Mouse (Mus musculus): Measurements from ENCODE around the gene Katnb1. TPM values are rescaled to one million over a fixed set of nuclear protein-coding genes. Genes with fewer than 3 reads are reported as not detected.

Gene Katnb1
- polyA plus RNA-seq, 1 experiment from 2014 or later = 29.5 TPM

GRCm38 (mm10) chr8:95054927-95055510 lies 26.0 kb upstream of the Katnb1 start, which contains the start of gene Drc7:
Gene Drc7 (plus strand): TSS chr8:95055103.
- Histone ChIP-seq H3K9me3 (ENCODE audit: low read length) (no peaks in the 10 kb centered on the region), H3K9ac (replicated peaks; ENCODE audit: low read length) (no peak within 1 kb of the TSS), H3K4me3 (ENCODE audit: low read length) (no peak within 1 kb of the TSS), H3K36me3 (ENCODE audit: insufficient read depth, low read length) (no peaks in the 10 kb centered on the region), H3K27ac (ENCODE audit: low read length) (no peak within 1 kb of the TSS), H3K27me3 (ENCODE audit: insufficient read depth, low read length) (no peaks in the 10 kb centered on the region), H3K4me2 (replicated peaks; ENCODE audit: low read depth, low read length) (no peak within 1 kb of the TSS), H3K4me1 (ENCODE audit: insufficient read depth, low read length) (no peaks in the 10 kb centered on the region)
- 17% methylated on average over 2 of the region's 2 CpGs for WGBS
- ATAC-seq (ENCODE audit: low FRiP score, low TSS enrichment) = peak; percentile 46; the same call in 1 of the 2 replicates

GRCm38 (mm10) chr8:95056414-95056813 lies 24.6 kb upstream of the Katnb1 start:
- H3K27ac ChIP-seq (ENCODE audit: low read length) = no peak overlapping the region
- no peaks in the 10 kb centered on the region for H3K27me3 ChIP-seq (ENCODE audit: insufficient read depth, low read length)
- no peak overlapping the region for H3K4me3 ChIP-seq (ENCODE audit: low read length)
- no peaks in the 10 kb centered on the region for H3K36me3 ChIP-seq (ENCODE audit: insufficient read depth, low read length)
- WGBS = 87% methylated on average over 5 of the region's 5 CpGs
- no peaks in the 10 kb centered on the region for H3K4me1 ChIP-seq (ENCODE audit: insufficient read depth, low read length)
- no peaks in the 10 kb centered on the region for H3K9me3 ChIP-seq (ENCODE audit: low read length)
- no peak overlapping the region for H3K4me2 ChIP-seq (replicated peaks; ENCODE audit: low read depth, low read length)
- no peak for ATAC-seq (ENCODE audit: low FRiP score, low TSS enrichment)
- no peak overlapping the region for H3K9ac ChIP-seq (replicated peaks; ENCODE audit: low read length)

- Histone ChIP-seq H3K4me3 (ENCODE audit: low read length) (no peak overlapping the region), H3K27me3 (ENCODE audit: insufficient read depth, low read length) (no peaks in the 10 kb centered on the region), H3K4me2 (replicated peaks; ENCODE audit: low read depth, low read length) (no peak overlapping the region), H3K9me3 (ENCODE audit: low read length) (no peaks in the 10 kb centered on the region), H3K27ac (ENCODE audit: low read length) (no peak overlapping the region), H3K36me3 (ENCODE audit: insufficient read depth, low read length) (no peaks in the 10 kb centered on the region), H3K4me1 (ENCODE audit: insufficient read depth, low read length) (no peaks in the 10 kb centered on the region), H3K9ac (replicated peaks; ENCODE audit: low read length) (no peak overlapping the region)
- 72% methylated on average over 6 of the region's 6 CpGs for WGBS
- no peak for ATAC-seq (ENCODE audit: low FRiP score, low TSS enrichment)
Observed at GRCm38 (mm10) chr8:95058661-95059060, 22.3 kb upstream of the Katnb1 start.

- 54% methylated on average over 6 of the region's 6 CpGs for WGBS
- Histone ChIP-seq H3K36me3 (ENCODE audit: insufficient read depth, low read length) (no peaks in the 10 kb centered on the region), H3K4me2 (replicated peaks; ENCODE audit: low read depth, low read length) (no peak overlapping the region), H3K27me3 (ENCODE audit: insufficient read depth, low read length) (no peaks in the 10 kb centered on the region), H3K4me3 (ENCODE audit: low read length) (no peak overlapping the region), H3K27ac (ENCODE audit: low read length) (no peak overlapping the region), H3K9me3 (ENCODE audit: low read length) (no peaks in the 10 kb centered on the region), H3K4me1 (ENCODE audit: insufficient read depth, low read length) (no peaks in the 10 kb centered on the region), H3K9ac (replicated peaks; ENCODE audit: low read length) (no peak overlapping the region)
- ATAC-seq (ENCODE audit: low FRiP score, low TSS enrichment) = no peak
Observed at GRCm38 (mm10) chr8:95059812-95060533, 21.0 kb upstream of the Katnb1 start.

GRCm38 (mm10) chr8:95064531-95064930 lies 16.5 kb upstream of the Katnb1 start:
- Histone ChIP-seq H3K9me3 (ENCODE audit: low read length) (no peaks in the 10 kb centered on the region), H3K4me1 (ENCODE audit: insufficient read depth, low read length) (no peaks in the 10 kb centered on the region), H3K36me3 (ENCODE audit: insufficient read depth, low read length) (no peaks in the 10 kb centered on the region), H3K4me3 (ENCODE audit: low read length) (no peak overlapping the region), H3K27me3 (ENCODE audit: insufficient read depth, low read length) (no peaks in the 10 kb centered on the region), H3K9ac (replicated peaks; ENCODE audit: low read length) (no peak overlapping the region), H3K27ac (ENCODE audit: low read length) (no peak overlapping the region), H3K4me2 (replicated peaks; ENCODE audit: low read depth, low read length) (no peak overlapping the region)
- 84% methylated on average over 2 of the region's 2 CpGs for WGBS
- ATAC-seq (ENCODE audit: low FRiP score, low TSS enrichment) = no peak

GRCm38 (mm10) chr8:95067582-95067981 lies 13.4 kb upstream of the Katnb1 start:
- Histone ChIP-seq H3K27ac (ENCODE audit: low read length) (no peak overlapping the region), H3K27me3 (ENCODE audit: insufficient read depth, low read length) (no peaks in the 10 kb centered on the region), H3K4me2 (replicated peaks; ENCODE audit: low read depth, low read length) (no peak overlapping the region), H3K9me3 (ENCODE audit: low read length) (no peaks in the 10 kb centered on the region), H3K9ac (replicated peaks; ENCODE audit: low read length) (no peak overlapping the region), H3K4me3 (ENCODE audit: low read length) (no peak overlapping the region), H3K4me1 (ENCODE audit: insufficient read depth, low read length) (no peaks in the 10 kb centered on the region), H3K36me3 (ENCODE audit: insufficient read depth, low read length) (no peaks in the 10 kb centered on the region)
- 0 out of 2 replicates have a peak, but pooled peaks have one; percentile 12 for ATAC-seq (ENCODE audit: low FRiP score, low TSS enrichment)
- 53% methylated on average over 3 of the region's 3 CpGs for WGBS

GRCm38 (mm10) chr8:95075504-95075903 lies 5.5 kb upstream of the Katnb1 start:
- 77% methylated on average over 3 of the region's 3 CpGs for WGBS
- H3K4me3 ChIP-seq (ENCODE audit: low read length) = no peak overlapping the region
- H3K4me2 ChIP-seq (replicated peaks; ENCODE audit: low read depth, low read length) = no peak overlapping the region
- H3K9me3 ChIP-seq (ENCODE audit: low read length) = no peaks in the 10 kb centered on the region
- no peaks in the 10 kb centered on the region for H3K4me1 ChIP-seq (ENCODE audit: insufficient read depth, low read length)
- no peaks in the 10 kb centered on the region for H3K36me3 ChIP-seq (ENCODE audit: insufficient read depth, low read length)
- no peak for ATAC-seq (ENCODE audit: low FRiP score, low TSS enrichment)
- no peak overlapping the region for H3K27ac ChIP-seq (ENCODE audit: low read length)
- no peak overlapping the region for H3K9ac ChIP-seq (replicated peaks; ENCODE audit: low read length)
- no peaks in the 10 kb centered on the region for H3K27me3 ChIP-seq (ENCODE audit: insufficient read depth, low read length)

GRCm38 (mm10) chr8:95076151-95076550 lies 4.8 kb upstream of the Katnb1 start:
- no peaks in the 10 kb centered on the region for H3K4me1 ChIP-seq (ENCODE audit: insufficient read depth, low read length)
- H3K27ac ChIP-seq (ENCODE audit: low read length) = no peak overlapping the region
- no peaks in the 10 kb centered on the region for H3K9me3 ChIP-seq (ENCODE audit: low read length)
- no peak for ATAC-seq (ENCODE audit: low FRiP score, low TSS enrichment)
- H3K9ac ChIP-seq (replicated peaks; ENCODE audit: low read length) = no peak overlapping the region
- no peak overlapping the region for H3K4me3 ChIP-seq (ENCODE audit: low read length)
- no peak overlapping the region for H3K4me2 ChIP-seq (replicated peaks; ENCODE audit: low read depth, low read length)
- no peaks in the 10 kb centered on the region for H3K27me3 ChIP-seq (ENCODE audit: insufficient read depth, low read length)
- WGBS = 80% methylated on average over 17 of the region's 17 CpGs
- no peaks in the 10 kb centered on the region for H3K36me3 ChIP-seq (ENCODE audit: insufficient read depth, low read length)

GRCm38 (mm10) chr8:95078055-95078454 lies 2.9 kb upstream of the Katnb1 start:
- Histone ChIP-seq H3K9me3 (ENCODE audit: low read length) (no peaks in the 10 kb centered on the region), H3K4me3 (ENCODE audit: low read length) (no peak overlapping the region), H3K27ac (ENCODE audit: low read length) (no peak overlapping the region), H3K36me3 (ENCODE audit: insufficient read depth, low read length) (no peaks in the 10 kb centered on the region), H3K4me2 (replicated peaks; ENCODE audit: low read depth, low read length) (no peak overlapping the region), H3K9ac (replicated peaks; ENCODE audit: low read length) (no peak overlapping the region), H3K27me3 (ENCODE audit: insufficient read depth, low read length) (no peaks in the 10 kb centered on the region), H3K4me1 (ENCODE audit: insufficient read depth, low read length) (peaks cover 9% of the 10 kb centered on the region)
- ATAC-seq (ENCODE audit: low FRiP score, low TSS enrichment) = no peak
- WGBS = 81% methylated on average over 3 of the region's 3 CpGs

- 80% methylated on average over 4 of the region's 4 CpGs for WGBS
- H3K36me3 ChIP-seq (ENCODE audit: insufficient read depth, low read length) = 0 out of 2 replicates have a peak, but pooled peaks cover 3% of the 10 kb centered on the region
- H3K4me2 ChIP-seq (replicated peaks; ENCODE audit: low read depth, low read length) = no peak overlapping the region
- H3K9ac ChIP-seq (replicated peaks; ENCODE audit: low read length) = no peak overlapping the region
- H3K27ac ChIP-seq (ENCODE audit: low read length) = no peak overlapping the region
- H3K4me3 ChIP-seq (ENCODE audit: low read length) = no peak overlapping the region
- H3K27me3 ChIP-seq (ENCODE audit: insufficient read depth, low read length) = no peaks in the 10 kb centered on the region
- no peak for ATAC-seq (ENCODE audit: low FRiP score, low TSS enrichment)
- peaks cover 9% of the 10 kb centered on the region for H3K4me1 ChIP-seq (ENCODE audit: insufficient read depth, low read length)
- no peaks in the 10 kb centered on the region for H3K9me3 ChIP-seq (ENCODE audit: low read length)
Observed at GRCm38 (mm10) chr8:95079305-95079704, 1.7 kb upstream of the Katnb1 start.
